In the genomic region with DNA sequence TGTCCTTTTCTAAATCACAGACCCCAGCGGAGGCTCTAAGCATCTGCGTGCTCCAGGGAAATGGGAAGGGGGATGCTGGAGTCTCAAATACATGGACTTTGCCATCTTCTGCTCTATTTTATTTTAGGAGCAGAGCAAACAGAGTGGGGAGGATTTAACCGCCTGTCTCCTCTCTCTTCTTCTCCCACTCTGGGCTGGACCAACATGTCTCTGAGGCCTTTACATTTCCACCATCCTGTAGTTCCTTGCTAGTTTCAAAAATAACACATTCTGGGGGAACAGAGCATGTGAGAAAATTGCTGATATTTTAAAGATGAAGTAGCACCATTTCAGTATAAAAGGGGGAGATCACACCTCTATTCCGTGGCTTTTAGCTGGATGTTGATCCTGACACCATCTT, we compare ENCODE assay signal across 16 mouse cellular contexts. TPM values are rescaled to one million over a fixed set of nuclear protein-coding genes. Genes with fewer than 3 reads are reported as not detected.
"Had no signal": no experiment of that assay in that cellular context is flagged by ENCODE, and none has a peak within 500 bp of the region (broad histone marks: within the 10 kb centered on the region; RNA-seq: fewer than 3 reads in every experiment).

No protein-coding gene starts in this region.

- H3K27ac ChIP-seq: intestine, embryonic 15.5 days; limb, embryonic 10.5 days; liver, embryonic 15.5 days; midbrain, embryonic 10.5 days; neural tube, embryonic 15.5 days; stomach, embryonic 15.5 days had no signal

- H3K4me3 ChIP-seq: intestine, embryonic 15.5 days; limb, embryonic 10.5 days; liver, embryonic 15.5 days; midbrain, embryonic 10.5 days; myocyte; neural tube, embryonic 15.5 days; stomach, embryonic 15.5 days had no signal

- H3K9me3 ChIP-seq: intestine, embryonic 15.5 days; limb, embryonic 10.5 days; liver, embryonic 15.5 days; midbrain, embryonic 10.5 days; stomach, embryonic 15.5 days had no signal

- H3K36me3 ChIP-seq: intestine, embryonic 15.5 days; limb, embryonic 10.5 days; liver, embryonic 15.5 days; midbrain, embryonic 10.5 days; neural tube, embryonic 15.5 days; stomach, embryonic 15.5 days had no signal

- DNase-seq: kidney, adult 18-20 months; kidney, postnatal 10 days; kidney, postnatal 4 days; lung, embryonic 14.5 days; midbrain, embryonic 14.5 days; thymus, postnatal 36 days had no signal

- H3K4me1 ChIP-seq: intestine, embryonic 15.5 days; limb, embryonic 10.5 days; liver, embryonic 15.5 days; midbrain, embryonic 10.5 days; neural tube, embryonic 15.5 days; stomach, embryonic 15.5 days had no signal

- H3K9ac ChIP-seq: intestine, embryonic 15.5 days; liver, embryonic 15.5 days; lung, embryonic 14.5 days; neural tube, embryonic 15.5 days; stomach, embryonic 15.5 days had no signal

- H3K27me3 ChIP-seq: intestine, embryonic 15.5 days; liver, embryonic 15.5 days; neural tube, embryonic 15.5 days; stomach, embryonic 15.5 days had no signal

- H3K4me2 ChIP-seq: intestine, embryonic 15.5 days; liver, embryonic 11.5 days; liver, embryonic 15.5 days; lung, embryonic 14.5 days; neural tube, embryonic 15.5 days; stomach, embryonic 15.5 days had no signal

RNA-seq across cellular contexts. Expression of gene Lipc, which starts 47.1 kb away (rescaled TPM):
- total RNA-seq: left cerebral cortex, adult 18-20 months had no signal
- polyA plus RNA-seq: limb, embryonic 10.5 days; midbrain, embryonic 10.5 days; midbrain, embryonic 14.5 days; neural tube, embryonic 11.5 days had no signal
